Mouse (Mus musculus) right cerebral cortex, postnatal 36 days (tissue): ENCODE results near the gene Stam.
"Not testable (repeated sequence)": the region's sequence is repeated elsewhere in the genome, so short reads cannot be mapped to it uniquely, and the experiment has no call there.

Experiments
- DNase-seq, 2 experiments: peaks; one replicate each; pipeline ENCODE4 v3.0.0; 2022; ENCODE audit warnings: low spot score in 2 of 2, mixed read lengths in 1 of 2

The Stam gene

DNA sequence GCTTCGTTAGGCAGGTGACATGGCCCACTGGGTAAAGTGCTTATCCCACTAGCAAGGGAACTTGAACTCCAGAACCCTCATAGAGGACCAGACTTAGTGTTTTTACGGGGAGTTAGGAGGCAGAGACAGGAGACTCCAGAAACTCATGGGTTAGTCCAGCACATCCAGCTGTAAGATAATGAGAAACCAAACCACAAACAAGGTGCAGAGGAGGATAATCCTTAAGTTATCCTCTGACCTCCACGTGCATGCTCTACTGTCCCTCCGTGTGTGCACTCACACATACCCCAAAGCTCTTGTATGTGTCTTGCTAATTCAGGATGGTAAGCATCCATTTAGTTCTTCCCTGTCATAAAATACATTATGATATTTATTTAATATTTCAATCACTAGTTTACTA, 117.7 kb downstream of the Stam start:
- DNase-seq = no peak

DNA sequence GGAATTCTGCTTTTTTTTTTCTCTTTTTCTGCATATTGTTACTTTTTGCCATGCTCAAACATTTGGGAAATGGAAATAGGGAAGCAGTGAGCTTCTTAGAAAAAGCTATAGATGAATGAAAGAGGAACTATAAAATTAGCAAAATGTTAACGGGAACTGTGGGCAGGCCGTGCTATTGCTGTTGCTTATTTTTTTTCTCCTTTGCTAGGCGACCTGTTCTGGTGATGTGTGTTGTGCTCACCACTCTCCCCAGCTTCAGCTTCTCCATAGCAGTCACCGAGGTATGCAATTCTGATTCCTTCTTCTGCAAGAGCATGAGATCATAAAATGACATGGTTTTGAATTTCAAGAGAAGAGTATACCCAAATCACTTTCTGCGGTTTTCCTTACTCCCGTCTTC, 118.1 kb downstream of the Stam start:
- DNase-seq = no peak

DNA sequence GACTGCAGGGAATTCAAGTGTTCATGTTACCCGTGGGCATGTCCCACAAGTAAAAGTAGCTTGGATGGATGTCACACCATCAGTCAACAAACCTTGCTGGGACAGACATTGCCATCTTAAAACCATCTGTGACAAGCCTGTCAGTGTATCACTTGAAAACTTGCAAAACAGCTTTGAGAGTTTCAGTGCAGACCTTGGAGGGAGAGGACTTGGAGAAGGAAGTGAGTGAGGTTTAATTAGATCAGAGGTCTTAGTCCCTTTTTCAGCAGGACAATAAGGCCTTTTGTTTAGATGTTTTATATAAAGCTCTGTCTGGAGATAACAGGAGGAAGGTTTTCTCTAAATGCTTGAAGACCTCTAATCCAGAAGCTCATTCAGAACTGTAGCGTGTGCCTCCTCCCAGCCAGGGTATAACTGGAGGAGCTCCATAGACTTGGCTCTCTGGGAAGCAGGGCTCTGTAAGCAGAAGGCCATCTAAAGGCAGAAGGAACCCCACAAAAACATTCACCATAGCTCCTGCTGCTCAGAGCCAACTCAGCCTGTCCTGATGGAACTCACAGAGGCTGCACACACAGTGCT, 124.5 kb downstream of the Stam start:
- not testable (repeated sequence) for DNase-seq
